Mouse (Mus musculus) heart, postnatal 0 days (tissue): ENCODE data around the gene Immp2l. TPM values are rescaled to one million over a fixed set of nuclear protein-coding genes. Genes with fewer than 3 reads are reported as not detected.

Experiments
- ATAC-seq: fragments of 200-750 bp; cut with Nextera tagmentation; 2 replicates; pipeline ENCODE4 v1.8.0; 2017; ENCODE audit warnings: low read depth, moderate number of reproducible peaks, moderate library complexity; ENCODE audit not compliant: insufficient read depth
- DNase-seq: peaks from one replicate; pipeline ENCODE4 v3.0.0-alpha.2; 2016; ENCODE audit warnings: low spot score
- H3K27ac ChIP-seq: fragments of 300-500 bp; sonication (generic); 2 replicates; pipeline ENCODE4 v1.5.1; 2014; ENCODE audit warnings: low read depth, mild to moderate bottlenecking
- H3K27me3 ChIP-seq: fragments of 300-500 bp; sonication (generic); 2 replicates; pipeline ENCODE4 v1.6.1; 2014; ENCODE audit warnings: low read length, mixed read lengths; ENCODE audit not compliant: control insufficient read depth, insufficient read depth
- H3K36me3 ChIP-seq: fragments of 300-500 bp; sonication (generic); replicated peaks from 2 replicates; pipeline ENCODE4 v1.6.1; 2014; ENCODE audit warnings: low read length, mixed read lengths; ENCODE audit not compliant: control insufficient read depth, insufficient read depth
- H3K4me1 ChIP-seq: fragments of 300-500 bp; sonication (generic); 2 replicates; pipeline ENCODE4 v1.6.1; 2014; ENCODE audit warnings: antibody characterized with exemption; ENCODE audit not compliant: control insufficient read depth, insufficient read depth
- H3K4me2 ChIP-seq: fragments of 300-500 bp; sonication (generic); 2 replicates; pipeline ENCODE4 v1.6.1; 2014; ENCODE audit warnings: low read depth, mild to moderate bottlenecking, low read length, moderate library complexity
- H3K4me3 ChIP-seq: fragments of 300-500 bp; sonication (generic); 2 replicates; pipeline ENCODE4 v1.5.1; 2014; ENCODE audit warnings: low read depth, low read length
- H3K9ac ChIP-seq: fragments of 300-500 bp; sonication (generic); replicated peaks from 2 replicates; pipeline ENCODE4 v1.6.1; 2014; ENCODE audit warnings: low read depth, low read length, mixed read lengths
- H3K9me3 ChIP-seq: fragments of 300-500 bp; sonication (generic); replicated peaks from 2 replicates; pipeline ENCODE4 v1.6.1; 2016; ENCODE audit warnings: low read length; ENCODE audit not compliant: control insufficient read depth
- CTCF ChIP-seq: IDR thresholded peaks from 2 replicates; pipeline ENCODE4 v1.5.1; 2016; ENCODE audit warnings: antibody characterized with exemption, control low read depth, low read depth
- EP300 ChIP-seq: IDR thresholded peaks from 2 replicates; pipeline ENCODE4 v1.6.1; 2016; ENCODE audit warnings: antibody characterized with exemption, low read depth
- WGBS: fragments of 180-500 bp; shearing (Covaris S2); extraction: QIAGEN DNeasy Blood & Tissue Kit; methylation state at CpG from one replicate; pipeline ENCODE4 v1.1.7; 2014; 5-methylcytosine and 5-hydroxymethylcytosine counted together
- polyA plus RNA-seq: library from polyadenylated mRNA; unstranded; fragments of >200 nt; fragmentation: Nextera tagmentation; extraction: Ambion mirVana; gene quantifications from 2 replicates; pipeline ENCODE4 v1.2.1, GENCODE M21; 2015
- total RNA-seq: library from RNA; depleted of rRNA; stranded (reverse); fragments of >200 nt; gene quantifications from 2 replicates; pipeline ENCODE4 v1.2.3, GENCODE M21; 2014; ENCODE audit warnings: low replicate concordance

The Immp2l gene
- total and polyA plus RNA-seq, 2 experiments from 2014 or later, result 3.6 to 10.8 TPM

DNA sequence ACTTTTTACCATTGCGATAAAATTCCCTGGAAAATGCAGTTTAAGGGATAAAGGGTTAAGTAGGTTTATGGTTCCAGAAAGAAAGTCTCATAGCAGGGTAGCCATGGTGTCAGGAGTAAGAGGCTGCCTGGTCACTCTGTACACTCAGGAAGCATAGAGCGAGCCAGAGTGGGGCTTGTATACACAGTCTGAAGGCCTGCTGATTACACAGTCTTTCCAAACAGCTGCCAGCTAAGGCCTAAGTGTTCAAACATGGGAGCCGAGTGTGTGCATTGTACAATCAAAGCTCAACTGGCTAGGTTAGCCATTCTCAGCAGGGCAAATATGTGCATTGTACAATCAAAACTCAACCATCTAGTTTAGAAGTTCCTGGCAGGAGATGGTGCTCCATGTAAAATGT, 393.2 kb downstream of the Immp2l start:
- ATAC-seq (no peak), DNase-seq (no peak)
- Histone ChIP-seq H3K4me3 (no peak overlapping the region), H3K4me2 (no peak overlapping the region), H3K27ac (no peak overlapping the region), H3K9me3 (no peaks in the 10 kb centered on the region), H3K36me3 (no peaks in the 10 kb centered on the region), H3K27me3 (no peaks in the 10 kb centered on the region), H3K9ac (no peak overlapping the region), H3K4me1 (no peaks in the 10 kb centered on the region)
- TF ChIP-seq EP300, result no peak
- TF ChIP-seq CTCF, result no peak
- 65% methylated on average over 3 of the region's 3 CpGs for WGBS

DNA sequence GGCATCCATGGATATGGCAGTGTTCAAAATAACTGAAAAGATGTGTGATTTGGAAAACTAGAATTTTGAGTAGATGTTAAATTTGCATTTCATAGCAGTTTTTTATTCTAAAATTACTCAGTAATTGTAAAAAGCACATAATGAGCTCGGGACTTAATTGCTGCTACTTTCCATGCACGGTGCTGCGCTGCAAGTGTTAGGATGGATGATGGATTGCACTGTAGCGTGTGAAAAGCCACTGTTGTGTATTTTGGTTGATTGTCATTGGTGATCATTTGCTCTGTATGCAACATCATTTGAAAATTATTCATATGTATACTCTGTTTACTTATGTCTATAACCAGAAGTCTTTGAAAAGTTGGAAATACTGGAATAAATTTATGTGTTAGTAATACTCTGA, 394.1 kb downstream of the Immp2l start:
- H3K4me2 ChIP-seq, result no peak overlapping the region
- 89% methylated on average over 4 of the region's 4 CpGs for WGBS
- no peaks in the 10 kb centered on the region for H3K27me3 ChIP-seq
- ATAC-seq (no peak), DNase-seq (no peak)
- no peaks in the 10 kb centered on the region for H3K9me3 ChIP-seq
- H3K4me1 ChIP-seq, result no peaks in the 10 kb centered on the region
- no peak overlapping the region for H3K27ac ChIP-seq
- H3K4me3 ChIP-seq, result no peak overlapping the region
- TF ChIP-seq CTCF (no peak), EP300 (no peak)
- H3K36me3 ChIP-seq, result no peaks in the 10 kb centered on the region
- H3K9ac ChIP-seq, result no peak overlapping the region

DNA sequence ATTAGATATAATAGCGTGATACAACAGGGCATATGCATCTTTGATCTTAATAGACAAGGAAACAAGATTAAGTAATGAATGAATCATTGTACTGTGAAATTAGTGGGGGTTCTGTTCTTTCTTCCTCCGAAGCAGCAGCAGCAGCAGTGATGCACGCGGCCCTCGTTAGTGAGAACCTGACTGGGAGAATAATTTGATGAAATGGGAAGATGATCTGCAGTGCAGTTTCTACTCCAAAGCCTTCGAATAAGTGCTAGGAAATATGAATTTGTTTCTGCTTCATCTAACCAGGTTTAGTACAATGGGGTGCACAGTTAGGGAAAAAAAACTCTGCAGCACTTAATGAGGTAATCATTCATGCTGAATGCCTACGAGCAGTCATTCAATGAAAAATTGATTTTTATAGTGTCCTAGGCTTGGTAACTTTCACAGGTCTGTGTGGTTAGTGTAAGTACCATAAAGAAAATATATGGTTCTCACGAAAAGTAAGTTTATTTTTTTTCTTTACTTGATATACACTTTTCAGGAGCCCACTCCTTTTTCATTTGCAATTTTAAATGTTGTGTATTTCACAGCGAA, 401.3 kb downstream of the Immp2l start:
- Histone ChIP-seq H3K4me3 (no peak overlapping the region), H3K27me3 (no peaks in the 10 kb centered on the region), H3K27ac (no peak overlapping the region), H3K4me2 (no peak overlapping the region), H3K4me1 (no peaks in the 10 kb centered on the region), H3K36me3 (no peaks in the 10 kb centered on the region), H3K9me3 (no peaks in the 10 kb centered on the region), H3K9ac (no peak overlapping the region)
- ATAC-seq, result no peak
- DNase-seq, result no peak
- WGBS, result 83% methylated on average over 9 of the region's 9 CpGs
- no peak for TF ChIP-seq CTCF

DNA sequence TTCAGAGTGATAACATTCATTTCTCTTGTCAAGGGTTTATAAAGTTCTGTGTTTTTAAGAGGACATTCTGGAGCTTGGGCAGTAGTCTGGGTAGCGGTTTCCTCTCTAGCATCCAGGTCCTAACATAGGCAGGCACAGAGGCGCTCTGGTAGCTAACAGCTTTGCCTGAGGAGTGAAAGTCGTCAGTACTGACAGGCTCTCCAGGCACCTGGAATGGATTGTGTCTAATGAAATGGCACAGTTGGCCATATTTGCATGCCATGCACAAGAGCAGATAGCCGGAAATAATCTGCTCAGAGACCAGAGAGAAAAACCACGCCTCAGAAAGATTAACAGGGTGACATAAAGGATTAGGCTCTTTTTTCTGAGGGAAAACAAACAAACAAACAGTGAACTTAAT, 403.6 kb downstream of the Immp2l start:
- DNase-seq, result no peak
- WGBS, result 35% methylated on average over 5 of the region's 5 CpGs

DNA sequence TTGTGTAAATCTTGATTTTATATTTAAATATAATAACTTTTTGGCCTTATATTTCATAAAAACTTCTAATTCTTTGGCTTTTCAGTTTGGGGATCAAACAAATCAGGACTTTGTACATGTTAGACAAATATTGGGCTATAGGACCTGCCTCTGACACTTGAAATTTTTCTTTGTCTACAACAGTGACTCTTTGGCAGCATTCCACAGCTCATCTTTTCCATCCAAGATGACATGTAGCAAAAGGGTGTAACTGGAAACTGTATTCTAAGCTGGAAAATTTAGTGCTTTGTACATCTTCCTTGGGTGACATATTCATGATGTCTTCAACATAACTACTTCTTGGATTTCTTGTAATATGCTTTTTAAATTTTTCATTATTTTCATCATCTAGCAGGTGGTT, 404.9 kb downstream of the Immp2l start:
- Histone ChIP-seq H3K9ac (no peak overlapping the region), H3K27ac (no peak overlapping the region), H3K27me3 (no peaks in the 10 kb centered on the region), H3K36me3 (no peaks in the 10 kb centered on the region), H3K9me3 (no peaks in the 10 kb centered on the region), H3K4me3 (no peak overlapping the region), H3K4me1 (no peaks in the 10 kb centered on the region), H3K4me2 (no peak overlapping the region)
- no peak for DNase-seq
- ATAC-seq, result no peak
- no peak for TF ChIP-seq EP300

More for the DNA sequence above, 403.6 kb downstream of the Immp2l start:
- no peak overlapping the region for H3K9ac ChIP-seq
- H3K4me2 ChIP-seq, result no peak overlapping the region
- no peak for ATAC-seq
- H3K27ac ChIP-seq, result no peak overlapping the region
- no peaks in the 10 kb centered on the region for H3K27me3 ChIP-seq
- H3K36me3 ChIP-seq, result no peaks in the 10 kb centered on the region
- TF ChIP-seq EP300, result no peak
- TF ChIP-seq CTCF, result no peak
- H3K9me3 ChIP-seq, result no peaks in the 10 kb centered on the region
- no peak overlapping the region for H3K4me3 ChIP-seq
- H3K4me1 ChIP-seq, result no peaks in the 10 kb centered on the region

DNA sequence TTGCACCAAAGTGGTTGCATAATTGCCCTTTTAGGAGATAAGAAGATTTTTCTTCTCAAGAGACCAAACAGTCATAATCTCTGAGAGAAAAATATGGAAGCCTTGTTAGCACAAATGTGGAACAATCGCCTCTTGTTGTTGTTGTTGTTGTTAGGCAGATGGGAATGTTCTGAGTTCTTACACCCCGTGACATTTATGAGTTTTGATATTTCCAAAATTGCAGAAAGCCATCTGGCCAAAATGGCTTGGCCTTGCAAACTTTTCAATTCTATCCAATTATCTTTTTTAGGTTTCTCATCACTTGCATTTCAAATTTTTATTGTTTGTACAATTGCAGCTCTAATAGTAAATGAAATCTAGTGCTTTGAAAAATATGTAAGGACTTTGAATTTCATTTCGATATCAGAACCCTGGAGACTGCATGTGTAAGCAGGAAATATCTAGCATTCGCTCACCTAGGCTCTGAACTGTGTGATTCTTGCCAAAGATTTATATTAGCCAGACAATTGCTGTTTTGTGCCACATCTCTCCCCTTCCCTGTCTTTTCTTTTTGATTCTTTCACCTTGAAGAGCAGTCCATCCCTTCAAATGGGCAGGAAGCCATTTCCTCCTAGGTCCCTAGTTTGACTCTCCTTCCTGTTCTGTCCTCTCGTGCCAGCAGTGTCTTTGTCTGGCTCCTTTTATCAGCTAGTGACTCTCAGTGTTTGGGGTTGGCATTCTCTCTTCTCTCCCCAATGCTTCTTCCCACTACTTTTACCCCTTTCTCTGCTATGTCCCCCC, 412.5 kb downstream of the Immp2l start:
- no peak overlapping the region for H3K9ac ChIP-seq
- WGBS, result 69% methylated on average over 5 of the region's 5 CpGs
- H3K4me3 ChIP-seq, result no peak overlapping the region
- H3K36me3 ChIP-seq, result no peaks in the 10 kb centered on the region
- no peaks in the 10 kb centered on the region for H3K9me3 ChIP-seq
- H3K27me3 ChIP-seq, result no peaks in the 10 kb centered on the region
- ATAC-seq (no peak), DNase-seq (no peak)
- no peaks in the 10 kb centered on the region for H3K4me1 ChIP-seq
- H3K27ac ChIP-seq, result no peak overlapping the region
- H3K4me2 ChIP-seq, result no peak overlapping the region
- TF ChIP-seq CTCF, result no peak
- no peak for TF ChIP-seq EP300
